Mouse (Mus musculus) hindbrain, embryonic 10.5 days (tissue): ENCODE data around the gene Ldlrad3. TPM values are rescaled to one million over a fixed set of nuclear protein-coding genes. Genes with fewer than 3 reads are reported as not detected.

Experiments used
- DNase-seq: peaks from one replicate; pipeline ENCODE4 v3.0.0-alpha.2; 2017; ENCODE audit warnings: low spot score
- H3K27ac ChIP-seq: fragments of 300-500 bp; sonication (generic); 2 replicates; pipeline ENCODE4 v1.5.1; 2016; ENCODE audit warnings: mild to moderate bottlenecking, moderate library complexity
- H3K27me3 ChIP-seq: fragments of 300-500 bp; sonication (generic); 2 replicates; pipeline ENCODE4 v1.6.1; 2016; ENCODE audit warnings: mild to moderate bottlenecking; ENCODE audit not compliant: poor library complexity, insufficient read depth, severe bottlenecking
- H3K36me3 ChIP-seq: fragments of 300-500 bp; sonication (generic); 2 replicates; pipeline ENCODE4 v1.6.1; 2016; ENCODE audit warnings: mild to moderate bottlenecking, moderate library complexity
- H3K4me1 ChIP-seq: fragments of 300-500 bp; sonication (generic); replicated peaks from 2 replicates; pipeline ENCODE4 v1.6.1; 2016; ENCODE audit warnings: mild to moderate bottlenecking
- H3K4me3 ChIP-seq: fragments of 300-500 bp; sonication (generic); 2 replicates; pipeline ENCODE4 v1.5.1; 2016; ENCODE audit warnings: mild to moderate bottlenecking, moderate library complexity
- H3K9me3 ChIP-seq: fragments of 300-500 bp; sonication (generic); 2 replicates; pipeline ENCODE4 v1.6.1; 2016; ENCODE audit warnings: mild to moderate bottlenecking, moderate library complexity
- WGBS: fragments of 180-500 bp; shearing (Covaris S2); methylation state at CpG from one replicate; pipeline ENCODE4 v1.1.7; 2016; 5-methylcytosine and 5-hydroxymethylcytosine counted together
- polyA plus RNA-seq: library from polyadenylated mRNA; unstranded; fragments of >200 nt; fragmentation: Nextera tagmentation; extraction: Ambion mirVana; gene quantifications from 2 replicates; pipeline ENCODE4 v1.2.1, GENCODE M21; 2016

Ldlrad3 gene
- polyA plus RNA-seq: 54.4 and 55.9 TPM in 2 replicates

- peak; percentile 95 for DNase-seq
- Histone ChIP-seq H3K27me3 (no peaks in the 10 kb centered on the region), H3K36me3 (no peaks in the 10 kb centered on the region), H3K4me1 (peaks cover 38% of the 10 kb centered on the region), H3K27ac (peak within 1 kb of the TSS; percentile 97), H3K4me3 (peak within 1 kb of the TSS; percentile 77), H3K9me3 (no peaks in the 10 kb centered on the region)
- under 1% methylated on average over 77 of the region's 77 CpGs for WGBS
Observed at GRCm38 (mm10) chr2:102185951-102186561, at the start of gene Ldlrad3. Ldlrad3 (minus strand) TSS chr2:102186385.

GRCm38 (mm10) chr2:102231470-102231869 is 45.3 kb upstream of the Ldlrad3 start:
- no peaks in the 10 kb centered on the region for H3K36me3 ChIP-seq
- no peaks in the 10 kb centered on the region for H3K9me3 ChIP-seq
- peaks cover 22% of the 10 kb centered on the region for H3K4me1 ChIP-seq
- peak; percentile 37 for DNase-seq
- H3K4me3 ChIP-seq: no peak overlapping the region
- no peaks in the 10 kb centered on the region for H3K27me3 ChIP-seq
- WGBS: 54% methylated on average over 5 of the region's 5 CpGs
- H3K27ac ChIP-seq: peak overlapping the region; percentile 60

- H3K4me1 ChIP-seq: peaks cover 25% of the 10 kb centered on the region
- DNase-seq: no peak
- no peak overlapping the region for H3K27ac ChIP-seq
- H3K36me3 ChIP-seq: no peaks in the 10 kb centered on the region
- H3K9me3 ChIP-seq: no peaks in the 10 kb centered on the region
- no peak overlapping the region for H3K4me3 ChIP-seq
- 85% methylated on average over 2 of the region's 2 CpGs for WGBS
- H3K27me3 ChIP-seq: no peaks in the 10 kb centered on the region
Observed at GRCm38 (mm10) chr2:102229126-102229525, 42.9 kb upstream of the Ldlrad3 start.

GRCm38 (mm10) chr2:102228331-102228730 is 42.1 kb upstream of the Ldlrad3 start:
- no peaks in the 10 kb centered on the region for H3K27me3 ChIP-seq
- no peak overlapping the region for H3K4me3 ChIP-seq
- WGBS: 70% methylated on average over 5 of the region's 5 CpGs
- H3K9me3 ChIP-seq: no peaks in the 10 kb centered on the region
- H3K36me3 ChIP-seq: no peaks in the 10 kb centered on the region
- DNase-seq: no peak
- H3K4me1 ChIP-seq: peaks cover 33% of the 10 kb centered on the region
- H3K27ac ChIP-seq: no peak overlapping the region

GRCm38 (mm10) chr2:102227839-102228238 is 41.7 kb upstream of the Ldlrad3 start:
- H3K36me3 ChIP-seq: no peaks in the 10 kb centered on the region
- 90% methylated on average over 8 of the region's 8 CpGs for WGBS
- no peak overlapping the region for H3K27ac ChIP-seq
- no peaks in the 10 kb centered on the region for H3K27me3 ChIP-seq
- no peak overlapping the region for H3K4me3 ChIP-seq
- no peak for DNase-seq
- H3K9me3 ChIP-seq: no peaks in the 10 kb centered on the region
- peaks cover 38% of the 10 kb centered on the region for H3K4me1 ChIP-seq

GRCm38 (mm10) chr2:102226274-102226673 is 40.1 kb upstream of the Ldlrad3 start:
- DNase-seq: no peak
- H3K4me1 ChIP-seq: peaks cover 29% of the 10 kb centered on the region
- H3K36me3 ChIP-seq: no peaks in the 10 kb centered on the region
- no peak overlapping the region for H3K4me3 ChIP-seq
- WGBS: 75% methylated on average over 15 of the region's 15 CpGs
- no peaks in the 10 kb centered on the region for H3K9me3 ChIP-seq
- H3K27ac ChIP-seq: no peak overlapping the region
- H3K27me3 ChIP-seq: no peaks in the 10 kb centered on the region

- 8% methylated on average over 11 of the region's 11 CpGs for WGBS
- no peak for DNase-seq
Observed at GRCm38 (mm10) chr2:102223355-102224128, 37.4 kb upstream of the Ldlrad3 start.

GRCm38 (mm10) chr2:102222749-102223148 is 36.6 kb upstream of the Ldlrad3 start:
- DNase-seq: no peak
- Histone ChIP-seq H3K4me1 (peaks cover 18% of the 10 kb centered on the region), H3K27me3 (no peaks in the 10 kb centered on the region), H3K9me3 (no peaks in the 10 kb centered on the region), H3K36me3 (no peaks in the 10 kb centered on the region), H3K4me3 (no peak overlapping the region), H3K27ac (no peak overlapping the region)
- WGBS: 67% methylated on average over 3 of the region's 3 CpGs

More at GRCm38 (mm10) chr2:102223355-102224128, 37.4 kb upstream of the Ldlrad3 start:
- no peak overlapping the region for H3K27ac ChIP-seq
- H3K27me3 ChIP-seq: no peaks in the 10 kb centered on the region
- peaks cover 18% of the 10 kb centered on the region for H3K4me1 ChIP-seq
- H3K9me3 ChIP-seq: no peaks in the 10 kb centered on the region
- H3K4me3 ChIP-seq: peak overlapping the region; percentile 0; the same call in 1 of the 2 replicates
- H3K36me3 ChIP-seq: no peaks in the 10 kb centered on the region

GRCm38 (mm10) chr2:102216817-102217216 is 30.6 kb upstream of the Ldlrad3 start:
- H3K9me3 ChIP-seq: no peaks in the 10 kb centered on the region
- H3K36me3 ChIP-seq: no peaks in the 10 kb centered on the region
- H3K27me3 ChIP-seq: no peaks in the 10 kb centered on the region
- no peak for DNase-seq
- H3K4me3 ChIP-seq: no peak overlapping the region
- H3K4me1 ChIP-seq: peaks cover 7% of the 10 kb centered on the region
- WGBS: 90% methylated on average over 1 of the region's 1 CpGs
- no peak overlapping the region for H3K27ac ChIP-seq

GRCm38 (mm10) chr2:102212096-102212495 is 25.9 kb upstream of the Ldlrad3 start:
- H3K4me3 ChIP-seq: no peak overlapping the region
- H3K27ac ChIP-seq: peak overlapping the region; percentile 45; the same call in 1 of the 2 replicates
- 27% methylated on average over 4 of the region's 4 CpGs for WGBS
- no peaks in the 10 kb centered on the region for H3K9me3 ChIP-seq
- no peak for DNase-seq
- peaks cover 3% of the 10 kb centered on the region; the same call in 1 of the 2 replicates for H3K27me3 ChIP-seq
- no peaks in the 10 kb centered on the region for H3K36me3 ChIP-seq
- peaks cover 9% of the 10 kb centered on the region for H3K4me1 ChIP-seq

- peak overlapping the region; percentile 35 for H3K4me3 ChIP-seq
Observed at GRCm38 (mm10) chr2:102205672-102206399, 19.7 kb upstream of the Ldlrad3 start.

GRCm38 (mm10) chr2:102203478-102203877 is 17.3 kb upstream of the Ldlrad3 start:
- peaks cover 24% of the 10 kb centered on the region for H3K4me1 ChIP-seq
- DNase-seq: no peak
- no peak overlapping the region for H3K4me3 ChIP-seq
- H3K36me3 ChIP-seq: no peaks in the 10 kb centered on the region
- no peaks in the 10 kb centered on the region for H3K9me3 ChIP-seq
- no peak overlapping the region for H3K27ac ChIP-seq
- H3K27me3 ChIP-seq: peaks cover 19% of the 10 kb centered on the region; the same call in 1 of the 2 replicates

More at GRCm38 (mm10) chr2:102205672-102206399, 19.7 kb upstream of the Ldlrad3 start:
- Histone ChIP-seq H3K27ac (no peak overlapping the region; the same call in 1 of the 2 replicates), H3K27me3 (peaks cover 15% of the 10 kb centered on the region; the same call in 1 of the 2 replicates), H3K9me3 (no peaks in the 10 kb centered on the region), H3K4me1 (peaks cover 24% of the 10 kb centered on the region), H3K36me3 (no peaks in the 10 kb centered on the region)
- 10% methylated on average over 14 of the region's 14 CpGs for WGBS
- DNase-seq: no peak
